Mouse (Mus musculus): ENCODE measurements at regions not wholly inside any gene's neighbourhood (a gene's known extent, or its start where the extent isn't known, plus 50 kb on each side); places are given as distances from the start of the nearest gene placed in this dataset.
A peak's percentile ranks its signal among the peaks of the same experiment; 100 is the strongest.

- no peak for DNase-seq (ENCODE audit: low read depth, low spot score)
These were observed 632.5 kb upstream of the Tle4 start for GRCm38 (mm10) chr19:15230129-15230927.

- DNase-seq (ENCODE audit: low read depth, low spot score), result no peak
These were observed 619.5 kb upstream of the Tle4 start for GRCm38 (mm10) chr19:15217387-15217786.

DNA sequence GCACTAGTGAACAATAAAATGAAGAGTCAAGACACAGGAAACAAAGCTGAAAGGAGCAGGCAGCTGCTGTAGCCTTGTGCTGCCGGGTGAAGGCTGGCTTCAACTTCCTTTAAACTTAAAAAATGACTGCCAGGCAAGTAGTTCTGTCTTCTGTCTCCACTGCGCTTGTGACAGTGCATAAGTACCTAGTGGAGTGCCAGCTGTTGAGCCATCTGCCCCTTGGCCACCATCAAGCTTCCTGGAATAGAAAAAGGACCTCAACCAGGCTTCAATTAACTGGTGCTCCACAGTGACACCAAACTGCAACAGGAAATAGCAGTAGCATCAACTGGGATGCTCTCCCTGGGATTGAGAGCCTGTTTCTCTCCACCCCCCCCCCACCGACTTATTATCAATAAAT lies 616.8 kb upstream of the Tle4 start:
- DNase-seq (ENCODE audit: low read depth, low spot score), result no peak

- no peak for DNase-seq (ENCODE audit: low read depth, low spot score)
These were observed 615.0 kb upstream of the Tle4 start for GRCm38 (mm10) chr19:15212881-15213280.

GRCm38 (mm10) chr19:15203039-15203438 lies 605.2 kb upstream of the Tle4 start:
- no peak for DNase-seq (ENCODE audit: low read depth, low spot score)

DNA sequence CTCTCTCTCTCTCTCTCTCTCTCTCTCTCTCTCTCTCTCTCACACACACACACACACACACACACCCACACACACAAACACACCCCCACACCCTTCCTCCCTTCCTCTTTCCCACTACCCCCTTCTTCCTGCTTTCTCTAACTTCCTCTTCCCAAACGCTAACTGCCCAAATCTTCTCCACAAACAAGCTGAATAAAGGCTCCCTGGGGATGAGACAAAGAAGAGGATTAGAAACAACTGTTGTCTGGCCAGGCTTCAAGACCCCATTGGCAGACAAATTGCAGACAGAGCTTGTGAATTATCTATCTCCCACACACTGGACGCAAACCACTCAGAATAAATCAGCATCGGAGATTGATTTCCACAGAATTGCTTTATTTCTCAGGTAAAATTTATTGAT lies 603.4 kb upstream of the Tle4 start:
- no peak for DNase-seq (ENCODE audit: low read depth, low spot score)

- no peak for DNase-seq (ENCODE audit: low read depth, low spot score)
These were observed 602.9 kb upstream of the Tle4 start for GRCm38 (mm10) chr19:15200792-15201191.

- DNase-seq (ENCODE audit: low read depth, low spot score), result no peak
These were observed 602.5 kb upstream of the Tle4 start for GRCm38 (mm10) chr19:15200361-15200760.

DNA sequence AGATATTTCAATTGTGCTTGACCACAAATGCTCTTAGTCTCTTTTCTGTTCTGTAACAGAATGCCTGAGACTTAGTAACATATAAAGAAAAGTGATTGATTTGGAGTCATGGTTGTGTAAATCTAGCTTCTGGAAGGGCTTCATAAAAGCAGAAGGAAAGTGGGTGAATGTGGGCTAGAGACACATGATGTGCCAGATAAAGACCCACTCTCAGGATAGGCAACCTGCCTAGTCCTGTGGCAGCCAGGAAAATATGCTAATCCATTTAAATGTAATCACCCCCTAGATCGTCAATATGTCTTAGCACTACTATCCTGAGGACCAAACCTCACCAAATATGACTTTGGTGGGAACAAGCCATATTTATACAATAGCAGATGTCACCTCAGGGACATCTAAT lies 601.8 kb upstream of the Tle4 start:
- DNase-seq (ENCODE audit: low read depth, low spot score), result no peak

GRCm38 (mm10) chr19:15175221-15175620 lies 577.4 kb upstream of the Tle4 start:
- no peak for DNase-seq (ENCODE audit: low read depth, low spot score)

- peak; percentile 1 for DNase-seq (ENCODE audit: low read depth, low spot score)
These were observed 575.5 kb upstream of the Tle4 start for GRCm38 (mm10) chr19:15173301-15173700.

- DNase-seq (ENCODE audit: low read depth, low spot score), result no peak
These were observed 569.3 kb upstream of the Tle4 start for GRCm38 (mm10) chr19:15167184-15167583.

DNA sequence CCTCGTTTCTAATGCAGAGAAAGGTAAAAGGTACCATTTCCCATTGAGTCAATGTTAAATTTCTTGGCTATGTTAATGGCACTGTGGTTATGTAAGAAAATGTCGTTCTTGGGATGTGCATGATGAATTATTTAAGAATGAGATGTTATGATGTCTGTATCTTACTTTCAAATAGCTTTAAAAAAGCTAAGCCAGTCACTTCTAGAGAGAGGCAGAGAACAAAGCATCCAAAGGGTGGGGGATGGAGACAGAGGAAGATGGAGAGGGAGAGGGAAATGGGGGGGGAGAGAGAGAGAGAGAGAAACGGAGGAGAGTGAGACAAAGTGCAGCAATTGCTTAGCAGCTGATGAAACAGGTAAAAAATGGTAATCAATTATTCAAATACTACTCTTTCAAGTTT lies 562.8 kb upstream of the Tle4 start:
- DNase-seq (ENCODE audit: low read depth, low spot score), result no peak

GRCm38 (mm10) chr19:15158653-15159052 lies 560.8 kb upstream of the Tle4 start:
- no peak for DNase-seq (ENCODE audit: low read depth, low spot score)

GRCm38 (mm10) chr19:15158177-15158576 lies 560.3 kb upstream of the Tle4 start:
- DNase-seq (ENCODE audit: low read depth, low spot score), result no peak

DNA sequence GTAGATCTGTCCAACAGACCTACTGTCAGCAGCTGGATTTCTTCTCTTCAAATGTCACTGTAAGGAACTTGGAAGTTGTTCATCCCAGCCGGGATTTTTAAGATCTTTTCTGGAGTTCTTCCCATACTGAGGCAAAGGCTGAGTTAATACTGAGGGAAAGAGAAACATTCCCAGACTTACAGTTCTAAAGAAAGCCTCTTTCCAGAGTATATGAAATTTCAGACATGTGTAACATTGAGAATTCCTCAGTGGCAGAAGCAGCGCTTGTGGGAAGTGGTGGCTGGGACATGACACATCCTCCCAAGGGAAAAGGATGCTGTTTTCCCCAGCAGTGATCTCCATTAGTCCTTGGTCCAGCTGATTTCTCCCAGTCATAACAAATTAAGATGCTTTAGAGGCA lies 556.8 kb upstream of the Tle4 start:
- no peak for DNase-seq (ENCODE audit: low read depth, low spot score)

DNA sequence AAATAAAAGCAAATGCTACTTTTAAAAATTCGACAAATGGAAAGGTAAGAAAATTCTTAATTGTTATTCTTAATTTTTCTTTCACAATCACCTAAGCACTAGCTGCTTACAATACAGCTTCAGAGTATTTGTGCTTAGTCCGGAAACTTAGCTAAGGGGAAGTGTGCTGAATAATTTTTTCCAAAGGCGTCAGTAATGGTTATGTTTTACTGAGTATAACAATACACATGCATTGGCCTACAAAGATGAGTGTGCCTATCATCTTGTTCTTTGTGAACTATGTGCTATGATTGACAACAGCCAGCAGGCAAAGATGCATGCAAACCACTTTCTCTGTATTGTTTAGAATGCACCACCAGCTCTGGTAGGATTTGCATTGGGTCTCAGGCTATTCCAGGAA lies 548.5 kb upstream of the Tle4 start:
- no peak for DNase-seq (ENCODE audit: low read depth, low spot score)

DNA sequence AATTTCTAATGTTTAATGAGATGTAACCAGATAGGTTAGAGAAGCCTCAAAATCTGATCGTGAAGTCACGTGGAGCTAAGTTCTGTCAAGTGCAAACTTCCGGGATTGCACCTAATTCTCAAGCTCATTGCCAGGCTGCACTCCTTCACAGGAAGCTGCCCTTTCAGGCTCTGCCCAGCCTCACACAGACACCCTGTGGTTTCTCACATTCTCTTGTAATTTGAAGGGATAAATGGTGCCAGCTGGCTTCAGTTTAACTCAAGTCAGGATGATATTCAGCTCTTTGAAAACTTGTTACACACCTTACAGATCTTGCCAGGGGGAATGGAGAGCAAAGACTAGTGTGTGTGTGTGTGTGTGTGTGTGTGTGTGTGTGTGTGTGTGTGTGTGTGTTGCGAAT lies 529.3 kb upstream of the Tle4 start:
- DNase-seq (ENCODE audit: low read depth, low spot score), result no peak

- DNase-seq (ENCODE audit: low read depth, low spot score), result no peak
These were observed 510.7 kb upstream of the Tle4 start for GRCm38 (mm10) chr19:15108441-15109026.

DNA sequence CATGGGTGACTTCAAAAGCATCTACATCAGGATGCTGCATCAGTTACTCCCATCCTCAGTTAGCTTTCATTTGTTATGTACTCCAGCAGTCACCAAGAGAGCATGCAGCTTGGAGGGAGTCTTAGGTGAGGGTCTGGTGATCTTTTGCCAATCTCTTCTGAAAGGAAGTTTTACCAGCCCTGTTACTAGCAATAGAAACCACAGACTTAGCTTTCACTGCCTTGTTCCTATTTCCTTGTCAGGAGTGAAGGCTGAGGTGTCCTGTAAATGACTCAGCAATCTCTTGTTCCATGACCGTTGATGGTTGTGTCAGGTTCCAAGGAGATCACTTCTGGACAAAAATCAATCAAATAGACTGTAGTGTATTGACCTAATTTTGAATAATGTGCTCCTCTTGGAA lies 497.2 kb upstream of the Tle4 start:
- no peak for DNase-seq (ENCODE audit: low read depth, low spot score)

GRCm38 (mm10) chr19:15093534-15093933 lies 495.7 kb upstream of the Tle4 start:
- no peak for DNase-seq (ENCODE audit: low read depth, low spot score)

- no peak for DNase-seq (ENCODE audit: low read depth, low spot score)
These were observed 482.8 kb upstream of the Tle4 start for GRCm38 (mm10) chr19:15080638-15081037.

DNA sequence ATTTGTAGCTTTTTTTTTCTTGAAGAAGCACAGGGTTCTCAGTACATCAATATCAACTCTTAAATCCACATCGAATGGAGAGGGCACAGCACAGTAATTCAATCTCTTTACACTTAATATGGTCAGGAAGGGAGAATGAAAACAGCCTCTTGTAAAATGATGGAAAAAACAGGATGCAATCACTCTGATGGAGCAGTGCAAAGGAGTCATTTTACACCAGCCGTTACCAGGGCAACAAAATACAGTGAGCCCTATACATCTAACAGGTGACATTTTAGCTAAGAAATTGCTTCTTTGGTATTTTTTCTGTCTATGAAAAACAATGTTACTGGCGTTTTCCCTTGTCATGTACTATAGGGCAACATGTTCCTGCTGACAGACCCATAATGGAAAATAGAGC lies 459.9 kb upstream of the Tle4 start:
- no peak for DNase-seq (ENCODE audit: low read depth, low spot score)

Measured in WW6 (cell line).